Mouse (Mus musculus) frontal cortex, postnatal 36 days (tissue): ENCODE measurements around the gene Arhgap31.
"Not testable (repeated sequence)": the region's sequence is repeated elsewhere in the genome, so short reads cannot be mapped to it uniquely, and the experiment has no call there.

Source experiments
- DNase-seq, 2 experiments: peaks; one replicate each; pipeline ENCODE4 v3.0.0; 2022; ENCODE audit warnings: low spot score in 2 of 2

Arhgap31 gene

GRCm38 (mm10) chr16:38687673-38688072 is 25.4 kb downstream of the Arhgap31 start:
- DNase-seq, result no peak

GRCm38 (mm10) chr16:38683094-38683493 is 30.0 kb downstream of the Arhgap31 start:
- DNase-seq, result no peak

GRCm38 (mm10) chr16:38681313-38681712 is 31.8 kb downstream of the Arhgap31 start:
- no peak for DNase-seq

GRCm38 (mm10) chr16:38679431-38680021 is 33.5 kb downstream of the Arhgap31 start:
- no peak for DNase-seq

DNA sequence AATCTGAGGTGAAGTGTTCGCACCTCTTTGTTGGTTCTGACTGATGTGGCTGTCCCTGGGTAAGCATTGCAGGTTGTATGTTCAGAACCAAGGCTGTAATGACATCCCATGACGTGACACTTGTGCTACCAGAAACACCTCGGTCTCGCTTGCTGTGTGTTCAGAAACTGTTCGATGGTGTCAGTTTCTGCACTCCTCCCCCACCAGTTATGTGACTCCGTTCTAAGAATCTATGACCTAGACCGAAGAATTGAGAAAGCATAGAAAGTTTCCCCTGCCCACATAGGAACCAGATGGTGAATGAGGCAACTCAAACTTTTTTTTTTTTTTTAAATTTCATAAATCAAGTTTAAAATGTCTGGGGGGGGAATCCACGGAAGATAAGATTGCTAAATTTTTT is 34.2 kb downstream of the Arhgap31 start:
- no peak for DNase-seq

DNA sequence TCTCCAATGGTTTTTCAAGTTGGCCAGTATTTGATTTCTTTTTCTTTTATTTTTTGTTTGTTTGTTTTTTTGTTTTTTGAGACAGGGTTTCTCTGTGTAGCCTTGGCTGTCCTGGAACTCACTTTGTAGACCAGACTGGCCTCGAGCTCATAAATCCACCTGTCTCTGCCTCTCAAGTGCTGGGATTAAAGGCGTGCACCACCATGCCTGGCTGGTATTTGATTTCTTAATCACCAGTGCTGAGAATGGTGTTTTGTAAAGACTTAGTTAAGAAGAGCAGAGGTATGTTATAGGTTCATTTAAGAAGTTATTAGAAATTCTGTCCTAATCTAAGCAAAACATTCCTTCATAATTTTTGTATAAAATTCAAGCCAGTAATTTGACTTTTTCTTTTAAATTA is 35.1 kb downstream of the Arhgap31 start:
- DNase-seq, result not testable (repeated sequence)

DNA sequence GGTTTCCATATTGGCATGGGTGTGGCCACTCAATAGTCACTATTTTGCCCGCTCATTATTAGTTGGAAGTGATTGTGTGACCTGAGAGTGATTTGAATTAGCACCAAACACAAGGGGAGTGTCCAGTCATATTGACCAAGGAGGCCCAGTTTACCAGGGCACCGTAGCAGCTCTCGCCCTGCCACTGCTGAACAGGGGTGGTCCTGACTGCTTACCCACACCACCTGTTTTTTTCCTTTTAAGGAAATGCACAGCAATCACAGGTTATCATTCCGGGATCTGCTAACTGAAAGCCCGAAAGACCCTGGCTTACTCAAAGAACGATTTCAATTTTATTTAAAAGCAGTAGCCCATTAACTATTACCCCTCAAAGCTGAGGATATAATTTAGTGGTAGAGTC is 35.9 kb downstream of the Arhgap31 start:
- DNase-seq, result no peak

GRCm38 (mm10) chr16:38676647-38677046 is 36.4 kb downstream of the Arhgap31 start:
- no peak for DNase-seq

DNA sequence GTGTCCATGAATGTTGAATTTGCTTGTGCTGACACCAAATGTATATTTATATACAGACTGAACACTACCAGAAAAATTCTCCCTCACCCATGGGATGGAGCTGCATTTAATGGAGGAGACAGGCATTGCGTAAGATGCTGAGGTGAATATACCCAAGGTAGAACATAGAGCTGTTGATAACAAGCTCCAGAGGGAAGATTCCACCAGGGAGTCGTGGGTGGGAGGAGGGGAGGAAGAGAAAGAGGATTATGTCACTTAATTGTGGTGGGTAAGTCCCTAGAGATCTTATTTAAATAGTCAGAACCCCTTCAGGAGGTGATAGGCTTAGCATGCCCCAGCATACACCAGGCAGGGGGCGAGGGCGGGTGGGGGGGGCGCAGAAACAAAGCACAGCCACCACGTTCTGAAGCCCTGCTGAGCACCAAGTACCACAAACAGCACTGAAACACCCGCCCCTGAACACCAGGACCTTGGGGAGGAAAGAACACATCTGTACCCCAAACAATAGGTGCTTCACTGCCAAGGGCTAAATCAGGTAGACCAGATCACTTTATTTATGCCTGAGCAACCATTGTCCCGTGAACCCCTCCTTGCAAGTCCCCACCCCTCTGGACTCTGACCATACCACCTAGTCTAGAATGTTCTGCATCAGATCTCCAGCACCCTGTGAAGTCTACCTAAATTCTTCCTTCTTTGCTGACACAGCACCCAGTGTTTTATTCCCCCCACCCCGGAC is 37.3 kb downstream of the Arhgap31 start:
- DNase-seq, result no peak

DNA sequence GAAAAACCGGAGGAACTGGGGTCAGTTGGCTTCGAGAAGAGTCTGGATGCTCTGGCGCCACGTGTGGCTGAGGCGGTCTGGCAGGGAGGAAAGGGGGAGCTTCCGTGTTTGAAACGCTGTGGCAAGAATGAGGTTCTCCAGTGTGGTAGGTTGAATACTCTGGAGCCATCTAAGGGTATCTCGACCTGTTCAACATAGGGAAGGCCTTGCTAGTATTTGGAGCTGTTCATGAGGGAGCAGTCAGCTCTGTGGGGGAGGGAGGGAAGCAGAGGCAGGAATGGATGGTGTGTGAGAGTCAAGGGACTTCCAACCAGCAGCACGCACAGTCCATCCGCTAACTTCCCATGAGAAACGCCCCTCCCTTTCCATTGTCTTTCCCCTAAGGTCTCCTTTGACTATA is 38.2 kb downstream of the Arhgap31 start:
- DNase-seq, result no peak

- DNase-seq, result peak; percentile 66 to 69
These were observed 39.6 kb downstream of the Arhgap31 start for GRCm38 (mm10) chr16:38673511-38673910.

GRCm38 (mm10) chr16:38672947-38673346 is 40.1 kb downstream of the Arhgap31 start:
- no peak for DNase-seq

- DNase-seq, result no peak
These were observed 40.7 kb downstream of the Arhgap31 start for GRCm38 (mm10) chr16:38672370-38672769.

- no peak for DNase-seq
These were observed 42.3 kb downstream of the Arhgap31 start for GRCm38 (mm10) chr16:38670621-38671390.

DNA sequence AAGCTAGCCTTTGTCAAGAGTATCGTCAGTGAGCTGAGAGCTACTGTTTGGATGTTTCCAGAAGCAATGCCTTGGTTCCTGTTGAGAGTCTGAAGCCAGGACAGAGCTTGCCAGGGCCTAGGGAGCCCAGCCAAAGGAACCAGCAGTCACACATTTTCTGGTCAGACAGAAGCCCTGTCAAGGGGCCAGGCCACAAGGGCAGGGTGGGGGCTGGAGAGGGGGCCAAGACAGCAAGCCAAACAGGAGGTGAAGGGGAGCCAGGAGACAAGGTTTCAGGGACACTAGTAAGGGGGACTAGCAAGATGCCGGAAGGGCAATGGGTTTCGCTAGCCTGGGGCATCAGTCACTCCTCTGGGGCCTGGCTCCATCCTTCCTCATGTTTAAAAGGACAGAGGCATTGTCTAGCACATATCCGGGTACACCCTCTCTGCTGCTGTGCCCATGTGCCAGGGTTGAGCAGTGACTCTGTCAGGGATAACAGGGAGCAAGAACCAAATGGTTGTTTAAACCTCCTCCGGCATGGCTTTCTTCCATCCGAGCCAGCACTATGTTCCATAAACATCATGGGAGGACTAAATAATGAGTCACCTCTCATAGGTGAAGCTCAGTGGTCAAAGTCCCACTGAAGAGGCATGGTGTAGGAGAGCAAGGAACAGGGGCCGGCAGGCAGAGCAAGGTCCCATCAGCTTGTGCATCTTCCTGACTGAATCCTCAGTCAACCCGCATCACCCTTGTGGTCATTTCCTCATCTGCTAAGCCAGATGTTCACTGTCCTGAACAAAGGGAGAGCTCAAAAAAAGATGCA is 44.0 kb downstream of the Arhgap31 start:
- peak in 1 of 2 experiments; percentile 19 for DNase-seq

- DNase-seq, result no peak
These were observed 46.6 kb downstream of the Arhgap31 start for GRCm38 (mm10) chr16:38666523-38666922.

DNA sequence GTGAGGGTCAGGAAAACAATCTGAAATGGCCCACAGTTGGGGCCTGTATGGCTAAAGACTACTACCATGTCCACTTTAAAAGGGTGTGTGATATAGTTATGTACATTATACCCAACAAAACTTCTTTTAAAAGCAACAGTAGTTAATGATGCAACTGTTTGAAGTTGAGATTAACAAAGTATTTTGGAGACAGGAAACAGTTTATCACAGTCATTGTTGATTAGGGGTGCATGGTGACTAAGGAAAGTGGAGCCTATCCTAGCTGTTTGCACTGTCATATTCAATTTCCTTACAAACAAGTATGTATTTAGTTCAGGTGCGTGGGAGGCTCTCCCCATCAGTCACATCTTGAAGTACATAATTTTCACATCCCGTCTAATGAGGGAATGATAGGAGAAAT is 47.1 kb downstream of the Arhgap31 start:
- DNase-seq, result no peak

GRCm38 (mm10) chr16:38662575-38662974 is 50.5 kb downstream of the Arhgap31 start:
- no peak for DNase-seq

DNA sequence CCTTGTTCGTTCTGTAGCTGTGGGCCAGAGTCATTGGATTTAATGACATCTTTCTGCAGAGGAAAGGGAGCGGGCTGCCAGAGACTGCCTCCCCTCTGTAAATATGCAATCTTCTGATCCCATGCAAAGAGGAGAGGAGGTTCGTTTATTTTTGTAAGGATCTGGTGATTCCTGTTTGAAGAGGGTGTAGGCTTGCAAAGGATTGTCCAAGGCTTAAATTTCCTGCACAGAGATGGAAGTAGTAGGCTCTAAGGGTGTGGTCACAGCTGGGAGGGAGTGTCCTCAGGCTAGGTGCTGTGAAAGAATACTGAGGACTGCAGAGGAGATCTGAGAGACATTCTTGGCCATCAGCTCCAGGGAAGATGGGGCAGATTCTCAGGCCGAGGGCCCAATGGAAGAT is 58.8 kb downstream of the Arhgap31 start:
- no peak for DNase-seq

GRCm38 (mm10) chr16:38653390-38653871 is 59.6 kb downstream of the Arhgap31 start:
- no peak for DNase-seq

DNA sequence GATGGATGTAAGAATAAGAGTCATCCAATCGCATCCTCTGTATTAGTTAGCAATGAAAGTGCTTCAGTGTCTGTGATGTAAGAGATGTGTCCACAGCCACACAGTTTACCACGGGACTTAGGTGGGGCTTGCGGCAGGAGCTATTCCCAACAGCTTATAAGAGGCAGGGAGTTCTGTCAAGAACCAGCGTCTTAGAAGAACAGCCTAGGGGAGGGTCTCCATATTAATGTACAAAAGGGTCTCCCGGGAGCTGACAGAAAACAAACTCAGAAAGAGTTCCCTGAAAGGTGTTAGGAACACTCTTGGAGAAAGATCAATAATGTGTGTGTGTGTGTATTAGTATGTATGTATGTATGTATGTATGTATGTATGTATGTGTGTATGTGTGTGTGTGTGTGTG is 60.4 kb downstream of the Arhgap31 start:
- no peak for DNase-seq

GRCm38 (mm10) chr16:38651721-38652231 is 61.3 kb downstream of the Arhgap31 start:
- no peak for DNase-seq
